Mouse (Mus musculus): ENCODE results near the gene Sirt1.
"Not testable (repeated sequence)": the region's sequence is repeated elsewhere in the genome, so short reads cannot be mapped to it uniquely, and the experiment has no call there.

Gene Sirt1

GRCm38 (mm10) chr10:63381498-63382280, at the start of gene Sirt1:
Sirt1 (minus strand) TSS chr10:63381704.
- DNase-seq (ENCODE audit: low read depth, low spot score), result peak; percentile 56

- DNase-seq (ENCODE audit: low read depth, low spot score), result peak; percentile 97
These were observed 48.3 kb upstream of the Sirt1 start, which contains the start of gene Ctnna3 for GRCm38 (mm10) chr10:63429785-63430305. Ctnna3 (plus strand) TSS chr10:63430098.

GRCm38 (mm10) chr10:63429380-63429779, 47.9 kb upstream of the Sirt1 start:
- peak; percentile 99 for DNase-seq (ENCODE audit: low read depth, low spot score)

GRCm38 (mm10) chr10:63429023-63429340, 47.5 kb upstream of the Sirt1 start:
- no peak for DNase-seq (ENCODE audit: low read depth, low spot score)

GRCm38 (mm10) chr10:63428243-63429022, 46.9 kb upstream of the Sirt1 start:
- peak; percentile 69 for DNase-seq (ENCODE audit: low read depth, low spot score)

- no peak for DNase-seq (ENCODE audit: low read depth, low spot score)
These were observed 45.6 kb upstream of the Sirt1 start for GRCm38 (mm10) chr10:63427146-63427545.

- peak; percentile 83 for DNase-seq (ENCODE audit: low read depth, low spot score)
These were observed 42.9 kb upstream of the Sirt1 start for GRCm38 (mm10) chr10:63424475-63424814.

- DNase-seq (ENCODE audit: low read depth, low spot score), result no peak
These were observed 42.3 kb upstream of the Sirt1 start for GRCm38 (mm10) chr10:63423591-63424474.

GRCm38 (mm10) chr10:63422736-63422992, 41.2 kb upstream of the Sirt1 start:
- no peak for DNase-seq (ENCODE audit: low read depth, low spot score)

- DNase-seq (ENCODE audit: low read depth, low spot score), result peak; percentile 75
These were observed 40.5 kb upstream of the Sirt1 start, which contains the start of gene Gm7075 for GRCm38 (mm10) chr10:63421739-63422735. Gm7075 (minus strand) TSS chr10:63421789.

- DNase-seq (ENCODE audit: low read depth, low spot score), result no peak
These were observed 35.6 kb upstream of the Sirt1 start for GRCm38 (mm10) chr10:63417061-63417460.

- no peak for DNase-seq (ENCODE audit: low read depth, low spot score)
These were observed 34.3 kb upstream of the Sirt1 start for GRCm38 (mm10) chr10:63415850-63416249.

- DNase-seq (ENCODE audit: low read depth, low spot score), result no peak
These were observed 33.8 kb upstream of the Sirt1 start for GRCm38 (mm10) chr10:63415287-63415686.

GRCm38 (mm10) chr10:63412756-63413155, 31.3 kb upstream of the Sirt1 start:
- DNase-seq (ENCODE audit: low read depth, low spot score), result no peak

- DNase-seq (ENCODE audit: low read depth, low spot score), result not testable (repeated sequence)
These were observed 30.2 kb upstream of the Sirt1 start for GRCm38 (mm10) chr10:63411674-63412073.

- no peak for DNase-seq (ENCODE audit: low read depth, low spot score)
These were observed 28.9 kb upstream of the Sirt1 start for GRCm38 (mm10) chr10:63410162-63410956.

GRCm38 (mm10) chr10:63403636-63404035, 22.1 kb upstream of the Sirt1 start:
- no peak for DNase-seq (ENCODE audit: low read depth, low spot score)

GRCm38 (mm10) chr10:63402731-63403504, 21.4 kb upstream of the Sirt1 start:
- no peak for DNase-seq (ENCODE audit: low read depth, low spot score)

GRCm38 (mm10) chr10:63396963-63397362, 15.5 kb upstream of the Sirt1 start:
- no peak for DNase-seq (ENCODE audit: low read depth, low spot score)
